Mouse (Mus musculus): ENCODE results near the gene Cntf. TPM values are rescaled to one million over a fixed set of nuclear protein-coding genes. Genes with fewer than 3 reads are reported as not detected.

Cntf gene
- polyA plus RNA-seq, 1 experiment from 2014 or later = 1.3 TPM

DNA sequence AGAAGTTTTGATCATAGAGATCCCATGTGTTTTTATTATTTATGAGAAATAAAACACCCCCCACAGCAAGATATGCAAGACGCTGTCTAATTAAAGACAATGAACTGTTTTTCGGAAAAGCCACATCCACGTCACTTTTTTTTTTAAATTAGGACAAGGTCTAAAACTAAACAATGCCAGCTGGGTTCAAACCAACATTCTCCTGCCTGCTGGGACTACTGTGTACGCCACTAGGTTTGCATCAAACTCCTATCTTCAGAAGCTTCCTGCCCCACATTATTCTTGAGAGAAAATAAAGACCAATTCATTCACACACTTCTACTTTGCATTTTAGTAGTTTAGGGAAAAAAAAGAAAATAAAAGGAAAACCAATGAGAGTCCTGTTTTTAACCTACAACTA is 22.3 kb upstream of the Cntf start:
- no peak overlapping the region for H3K4me3 ChIP-seq (ENCODE audit: low read length)
- H3K27ac ChIP-seq (ENCODE audit: low read depth, low read length) = no peak overlapping the region
- ATAC-seq = no peak
- 83% methylated on average over 4 of the region's 4 CpGs for WGBS
- H3K4me1 ChIP-seq (ENCODE audit: control insufficient read depth, insufficient read depth, low read depth, low read length) = peaks cover 3% of the 10 kb centered on the region; the same call in 1 of the 2 replicates
- H3K36me3 ChIP-seq (ENCODE audit: control insufficient read depth, insufficient read depth, low read length) = no peaks in the 10 kb centered on the region
- H3K27me3 ChIP-seq (replicated peaks; ENCODE audit: control insufficient read depth, insufficient read depth, low read length) = no peaks in the 10 kb centered on the region
- H3K9ac ChIP-seq (ENCODE audit: low read depth, low read length) = no peak overlapping the region
- H3K9me3 ChIP-seq (ENCODE audit: control insufficient read depth, low read length) = no peaks in the 10 kb centered on the region
- no peak overlapping the region for H3K4me2 ChIP-seq (ENCODE audit: low read length)

DNA sequence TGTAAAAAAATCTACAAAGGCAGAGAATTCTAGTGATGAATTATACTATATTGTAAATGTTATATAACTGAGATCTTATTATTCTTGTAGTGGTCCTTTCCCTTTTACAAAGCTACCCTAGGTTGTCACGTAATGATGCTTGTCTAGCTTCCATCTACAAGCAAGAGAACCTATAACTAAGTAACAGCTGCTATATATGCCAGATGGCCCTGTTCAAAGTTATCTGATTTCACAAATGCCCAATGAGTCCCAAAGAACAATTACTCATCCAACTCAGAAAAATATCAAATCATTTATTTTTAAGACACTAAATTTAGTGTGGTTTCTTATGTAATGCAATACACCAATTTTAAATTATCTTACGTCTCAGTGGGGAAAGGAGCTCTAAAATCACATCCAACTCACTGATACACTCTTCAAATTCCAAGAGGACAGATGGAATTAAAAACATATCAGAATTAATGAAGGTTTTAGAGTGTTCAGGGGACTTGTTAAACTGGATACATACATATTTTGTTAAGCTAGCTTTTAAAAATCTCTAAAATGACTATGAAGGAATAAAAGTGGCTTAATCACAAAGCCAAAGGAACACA is 21.5 kb upstream of the Cntf start:
- H3K9ac ChIP-seq (ENCODE audit: low read depth, low read length) = no peak overlapping the region
- H3K4me1 ChIP-seq (ENCODE audit: control insufficient read depth, insufficient read depth, low read depth, low read length) = peaks cover 3% of the 10 kb centered on the region; the same call in 1 of the 2 replicates
- no peaks in the 10 kb centered on the region for H3K9me3 ChIP-seq (ENCODE audit: control insufficient read depth, low read length)
- H3K27ac ChIP-seq (ENCODE audit: low read depth, low read length) = no peak overlapping the region
- no peak overlapping the region for H3K4me3 ChIP-seq (ENCODE audit: low read length)
- H3K27me3 ChIP-seq (replicated peaks; ENCODE audit: control insufficient read depth, insufficient read depth, low read length) = no peaks in the 10 kb centered on the region
- H3K36me3 ChIP-seq (ENCODE audit: control insufficient read depth, insufficient read depth, low read length) = no peaks in the 10 kb centered on the region
- H3K4me2 ChIP-seq (ENCODE audit: low read length) = no peak overlapping the region
- 82% methylated on average over 2 of the region's 2 CpGs for WGBS
- no peak for ATAC-seq

- H3K4me3 ChIP-seq (ENCODE audit: low read length) = no peak overlapping the region
- no peaks in the 10 kb centered on the region for H3K9me3 ChIP-seq (ENCODE audit: control insufficient read depth, low read length)
- H3K27me3 ChIP-seq (replicated peaks; ENCODE audit: control insufficient read depth, insufficient read depth, low read length) = no peaks in the 10 kb centered on the region
- peaks cover 11% of the 10 kb centered on the region for H3K36me3 ChIP-seq (ENCODE audit: control insufficient read depth, insufficient read depth, low read length)
- no peaks in the 10 kb centered on the region for H3K4me1 ChIP-seq (ENCODE audit: control insufficient read depth, insufficient read depth, low read depth, low read length)
- ATAC-seq = no peak
- no peak overlapping the region for H3K27ac ChIP-seq (ENCODE audit: low read depth, low read length)
- no peak overlapping the region for H3K9ac ChIP-seq (ENCODE audit: low read depth, low read length)
- no peak overlapping the region for H3K4me2 ChIP-seq (ENCODE audit: low read length)
Measured at GRCm38 (mm10) chr19:12780437-12780836, 15.0 kb upstream of the Cntf start.

DNA sequence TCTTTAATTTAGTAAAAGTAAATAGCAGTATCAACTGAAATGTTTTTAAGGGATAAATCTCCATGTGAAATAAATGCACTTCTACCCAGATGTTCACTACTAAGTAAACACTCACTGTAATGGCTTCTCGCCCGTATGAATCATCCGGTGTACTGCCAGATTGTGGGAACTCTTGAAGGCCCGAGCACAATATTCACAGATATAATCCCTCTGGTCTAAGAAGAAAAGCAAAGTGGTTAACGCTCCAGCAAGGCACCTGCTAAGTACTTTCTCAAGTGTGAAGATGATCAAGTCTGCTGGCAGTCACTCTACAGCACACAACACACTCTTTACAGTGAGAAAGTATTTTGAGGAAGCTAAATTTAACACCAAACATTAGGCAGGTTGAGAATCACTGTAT is 5.5 kb upstream of the Cntf start:
- WGBS = 86% methylated on average over 5 of the region's 5 CpGs
- H3K4me1 ChIP-seq (ENCODE audit: control insufficient read depth, insufficient read depth, low read depth, low read length) = no peaks in the 10 kb centered on the region
- no peak overlapping the region for H3K4me3 ChIP-seq (ENCODE audit: low read length)
- no peak overlapping the region for H3K4me2 ChIP-seq (ENCODE audit: low read length)
- H3K27ac ChIP-seq (ENCODE audit: low read depth, low read length) = no peak overlapping the region
- H3K36me3 ChIP-seq (ENCODE audit: control insufficient read depth, insufficient read depth, low read length) = peaks cover 13% of the 10 kb centered on the region
- ATAC-seq = no peak
- no peaks in the 10 kb centered on the region for H3K27me3 ChIP-seq (replicated peaks; ENCODE audit: control insufficient read depth, insufficient read depth, low read length)
- H3K9ac ChIP-seq (ENCODE audit: low read depth, low read length) = no peak overlapping the region
- no peaks in the 10 kb centered on the region for H3K9me3 ChIP-seq (ENCODE audit: control insufficient read depth, low read length)

DNA sequence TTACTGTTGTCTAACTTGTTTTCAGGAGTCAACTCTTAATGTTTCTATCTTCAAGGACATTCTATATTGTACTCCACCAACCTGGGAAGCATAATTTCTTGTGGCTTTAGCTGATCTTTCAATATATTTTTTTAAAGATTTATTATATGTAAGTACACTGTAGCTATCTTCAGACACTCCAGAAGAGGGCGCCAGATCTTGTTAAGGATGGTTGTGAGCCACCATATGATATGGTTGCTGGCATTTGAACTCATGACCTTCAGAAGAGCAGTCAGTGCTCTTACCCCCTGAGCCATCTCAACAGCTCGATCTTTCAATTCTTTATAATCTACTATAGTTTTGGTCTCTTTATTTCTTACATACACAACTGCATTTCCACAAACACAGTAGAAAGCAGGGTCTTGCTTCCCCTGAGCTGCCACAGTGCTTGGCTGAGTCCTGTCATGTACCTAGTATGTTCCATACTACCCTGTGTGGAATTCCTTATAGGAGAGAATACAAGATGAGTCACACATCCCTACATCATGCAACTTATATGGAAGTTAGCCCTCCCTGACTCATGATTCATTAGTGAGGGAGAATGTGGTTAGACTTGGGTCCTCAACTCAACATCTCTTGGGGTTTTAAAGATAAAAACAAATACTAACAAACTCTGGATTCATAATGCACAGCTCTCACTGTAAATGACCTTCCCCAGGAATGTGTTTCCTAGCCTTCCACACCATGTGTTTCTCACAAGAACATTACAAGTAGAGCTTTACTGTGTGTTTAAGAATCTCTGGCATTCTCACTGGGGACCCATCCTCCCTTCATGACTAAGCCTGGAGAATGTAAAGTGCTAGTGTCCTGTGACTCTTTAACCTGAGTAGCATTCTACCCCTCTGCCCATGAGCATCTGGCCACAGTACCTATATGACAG is 3.0 kb downstream of the Cntf start:
- H3K4me3 ChIP-seq (ENCODE audit: low read length) = no peak overlapping the region
- H3K27ac ChIP-seq (ENCODE audit: low read depth, low read length) = no peak overlapping the region
- H3K36me3 ChIP-seq (ENCODE audit: control insufficient read depth, insufficient read depth, low read length) = peaks cover 8% of the 10 kb centered on the region
- H3K9me3 ChIP-seq (ENCODE audit: control insufficient read depth, low read length) = no peaks in the 10 kb centered on the region
- no peak for ATAC-seq
- no peaks in the 10 kb centered on the region for H3K27me3 ChIP-seq (replicated peaks; ENCODE audit: control insufficient read depth, insufficient read depth, low read length)
- WGBS = 56% methylated on average over 2 of the region's 2 CpGs
- H3K4me1 ChIP-seq (ENCODE audit: control insufficient read depth, insufficient read depth, low read depth, low read length) = no peaks in the 10 kb centered on the region
- H3K9ac ChIP-seq (ENCODE audit: low read depth, low read length) = no peak overlapping the region
- H3K4me2 ChIP-seq (ENCODE audit: low read length) = no peak overlapping the region

DNA sequence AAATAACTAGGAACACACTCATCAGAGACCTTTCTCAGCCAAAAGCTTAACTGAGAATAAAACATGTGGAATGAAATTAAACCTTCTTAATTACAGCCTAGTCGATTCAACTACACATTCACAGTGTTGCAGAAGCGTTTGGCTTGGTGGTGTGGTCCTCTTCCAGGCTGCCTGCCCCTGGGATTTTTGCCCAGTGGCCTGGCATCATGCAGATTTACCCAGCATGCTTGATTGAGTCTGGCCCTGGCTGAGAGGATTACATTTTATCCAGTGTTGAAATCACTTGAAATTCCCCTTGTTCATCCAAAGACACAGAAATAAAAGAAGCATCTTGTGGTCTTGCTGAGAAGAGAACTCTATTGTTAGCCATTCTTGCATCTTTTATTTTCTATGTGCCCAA is 5.8 kb downstream of the Cntf start:
- H3K4me2 ChIP-seq (ENCODE audit: low read length) = no peak overlapping the region
- ATAC-seq = peak; percentile 70; the same call in 1 of the 2 replicates
- 68% methylated on average over 2 of the region's 2 CpGs for WGBS
- no peak overlapping the region for H3K27ac ChIP-seq (ENCODE audit: low read depth, low read length)
- no peaks in the 10 kb centered on the region for H3K4me1 ChIP-seq (ENCODE audit: control insufficient read depth, insufficient read depth, low read depth, low read length)
- H3K27me3 ChIP-seq (replicated peaks; ENCODE audit: control insufficient read depth, insufficient read depth, low read length) = no peaks in the 10 kb centered on the region
- no peaks in the 10 kb centered on the region for H3K9me3 ChIP-seq (ENCODE audit: control insufficient read depth, low read length)
- H3K9ac ChIP-seq (ENCODE audit: low read depth, low read length) = no peak overlapping the region
- no peak overlapping the region for H3K4me3 ChIP-seq (ENCODE audit: low read length)
- H3K36me3 ChIP-seq (ENCODE audit: control insufficient read depth, insufficient read depth, low read length) = peaks cover 8% of the 10 kb centered on the region

- Histone ChIP-seq H3K9me3 (ENCODE audit: control insufficient read depth, low read length) (no peaks in the 10 kb centered on the region), H3K9ac (ENCODE audit: low read depth, low read length) (no peak overlapping the region), H3K4me2 (ENCODE audit: low read length) (no peak overlapping the region), H3K4me1 (ENCODE audit: control insufficient read depth, insufficient read depth, low read depth, low read length) (no peaks in the 10 kb centered on the region), H3K4me3 (ENCODE audit: low read length) (no peak overlapping the region), H3K27ac (ENCODE audit: low read depth, low read length) (no peak overlapping the region), H3K36me3 (ENCODE audit: control insufficient read depth, insufficient read depth, low read length) (peaks cover 5% of the 10 kb centered on the region; the same call in 1 of the 2 replicates), H3K27me3 (replicated peaks; ENCODE audit: control insufficient read depth, insufficient read depth, low read length) (no peaks in the 10 kb centered on the region)
- 100% methylated on average over 1 of the region's 1 CpGs for WGBS
- no peak for ATAC-seq
Measured at GRCm38 (mm10) chr19:12758936-12759478, 6.4 kb downstream of the Cntf start.

GRCm38 (mm10) chr19:12756286-12756685 is 9.1 kb downstream of the Cntf start:
- 88% methylated on average over 3 of the region's 3 CpGs for WGBS
- no peaks in the 10 kb centered on the region for H3K4me1 ChIP-seq (ENCODE audit: control insufficient read depth, insufficient read depth, low read depth, low read length)
- H3K4me3 ChIP-seq (ENCODE audit: low read length) = no peak overlapping the region
- no peaks in the 10 kb centered on the region for H3K9me3 ChIP-seq (ENCODE audit: control insufficient read depth, low read length)
- ATAC-seq = no peak
- no peaks in the 10 kb centered on the region for H3K27me3 ChIP-seq (replicated peaks; ENCODE audit: control insufficient read depth, insufficient read depth, low read length)
- H3K4me2 ChIP-seq (ENCODE audit: low read length) = no peak overlapping the region
- no peak overlapping the region for H3K27ac ChIP-seq (ENCODE audit: low read depth, low read length)
- H3K9ac ChIP-seq (ENCODE audit: low read depth, low read length) = no peak overlapping the region
- H3K36me3 ChIP-seq (ENCODE audit: control insufficient read depth, insufficient read depth, low read length) = no peaks in the 10 kb centered on the region

GRCm38 (mm10) chr19:12731950-12732349 is 33.5 kb downstream of the Cntf start:
- Histone ChIP-seq H3K36me3 (ENCODE audit: control insufficient read depth, insufficient read depth, low read length) (no peaks in the 10 kb centered on the region), H3K4me2 (ENCODE audit: low read length) (no peak overlapping the region), H3K9me3 (ENCODE audit: control insufficient read depth, low read length) (no peaks in the 10 kb centered on the region), H3K27ac (ENCODE audit: low read depth, low read length) (no peak overlapping the region), H3K9ac (ENCODE audit: low read depth, low read length) (no peak overlapping the region), H3K27me3 (replicated peaks; ENCODE audit: control insufficient read depth, insufficient read depth, low read length) (no peaks in the 10 kb centered on the region), H3K4me3 (ENCODE audit: low read length) (no peak overlapping the region), H3K4me1 (ENCODE audit: control insufficient read depth, insufficient read depth, low read depth, low read length) (no peaks in the 10 kb centered on the region)
- no peak for ATAC-seq
- WGBS = 98% methylated on average over 2 of the region's 2 CpGs

All from hindbrain, embryonic 16.5 days (tissue).